In genomic region chr19:3718481-3719361, GRCm38 (mm10) we compare ENCODE assay signal across 7 mouse cellular contexts. TPM values are rescaled to one million over a fixed set of nuclear protein-coding genes. Genes with fewer than 3 reads are reported as not detected.
DNase-seq lines count a peak whose midpoint lies in the region; ATAC-seq lines count a peak whose summit lies in the region.

No protein-coding gene starts in this region.

- H3K9ac ChIP-seq in intestine, embryonic 16.5 days (ENCODE audit: low read depth, low read length): peak overlapping the region; percentile 68

- H3K9me3 ChIP-seq in embryonic facial prominence, embryonic 10.5 days: 0 out of 2 replicates have a peak, but pooled peaks cover 5% of the 10 kb centered on the region
- no peaks in the 10 kb centered on the region for H3K9me3 ChIP-seq in intestine, embryonic 16.5 days (ENCODE audit: control insufficient read depth, low read length)
- H3K9me3 ChIP-seq in midbrain, embryonic 10.5 days (replicated peaks): peaks cover 2% of the 10 kb centered on the region; the same call in 1 of the 2 replicates

- H3K4me2 ChIP-seq in intestine, embryonic 16.5 days (ENCODE audit: low read depth, low read length): peak overlapping the region; percentile 89

- peak overlapping the region; percentile 57 for H3K4me3 ChIP-seq in embryonic facial prominence, embryonic 10.5 days
- peak overlapping the region; percentile 51 for H3K4me3 ChIP-seq in intestine, embryonic 16.5 days (ENCODE audit: low read length)
- peak overlapping the region; percentile 53 for H3K4me3 ChIP-seq in midbrain, embryonic 10.5 days

- 38% methylated on average over 19 of the region's 19 CpGs for WGBS in embryonic facial prominence, embryonic 10.5 days
- 40% methylated on average over 19 of the region's 19 CpGs for WGBS in intestine, embryonic 16.5 days
- WGBS in midbrain, embryonic 10.5 days: 41% methylated on average over 19 of the region's 19 CpGs

- H3K27ac ChIP-seq in embryonic facial prominence, embryonic 10.5 days (replicated peaks): peak overlapping the region; percentile 74
- H3K27ac ChIP-seq in intestine, embryonic 16.5 days (ENCODE audit: low read length): peak overlapping the region; percentile 33; the same call in 1 of the 2 replicates
- H3K27ac ChIP-seq in midbrain, embryonic 10.5 days (replicated peaks): peak overlapping the region; percentile 58; the same call in 1 of the 2 replicates

- H3K4me1 ChIP-seq in embryonic facial prominence, embryonic 10.5 days: peaks cover 18% of the 10 kb centered on the region
- 0 out of 2 replicates have a peak, but pooled peaks cover 3% of the 10 kb centered on the region for H3K4me1 ChIP-seq in intestine, embryonic 16.5 days (ENCODE audit: control insufficient read depth, insufficient read depth, low read length)
- H3K4me1 ChIP-seq in midbrain, embryonic 10.5 days: peaks cover 16% of the 10 kb centered on the region

- H3K27me3 ChIP-seq in embryonic facial prominence, embryonic 10.5 days (replicated peaks; ENCODE audit: low read depth, poor library complexity, severe bottlenecking): no peaks in the 10 kb centered on the region
- H3K27me3 ChIP-seq in intestine, embryonic 16.5 days (replicated peaks; ENCODE audit: control insufficient read depth, insufficient read depth, low read length): no peaks in the 10 kb centered on the region
- no peaks in the 10 kb centered on the region for H3K27me3 ChIP-seq in midbrain, embryonic 10.5 days (ENCODE audit: low read depth, poor library complexity, severe bottlenecking)

- ATAC-seq in granulocyte monocyte progenitor cell, adult 5-6 weeks (replicated peaks; ENCODE audit: poor library complexity, severe bottlenecking): peak; percentile 60
- ATAC-seq in intestine, embryonic 16.5 days: peak; percentile 83

- peaks cover 52% of the 10 kb centered on the region for H3K36me3 ChIP-seq in embryonic facial prominence, embryonic 10.5 days (replicated peaks)
- peaks cover 7% of the 10 kb centered on the region; the same call in 1 of the 2 replicates for H3K36me3 ChIP-seq in intestine, embryonic 16.5 days (ENCODE audit: control insufficient read depth, insufficient read depth, low read length)
- peaks cover 51% of the 10 kb centered on the region for H3K36me3 ChIP-seq in midbrain, embryonic 10.5 days

- intact Hi-C loops in left cerebral cortex, postnatal 4 days (cut with DNase I): no loop called here

- peak; percentile 86 for DNase-seq in adrenal gland, postnatal 14 days
- peak; percentile 77 for DNase-seq in embryonic facial prominence, embryonic 10.5 days (ENCODE audit: low spot score)
- peak; percentile 73 for DNase-seq in left cerebral cortex, postnatal 4 days
- peak; percentile 63 for DNase-seq in midbrain, embryonic 10.5 days (ENCODE audit: low spot score)
- DNase-seq in right cerebral cortex, postnatal 4 days: peak; percentile 66

RNA-seq across cellular contexts. Expression of gene 1810055G02Rik, which starts 10.6 kb away (rescaled TPM):
- total RNA-seq in adrenal gland, postnatal 14 days (2021): 29.2 and 33.7 TPM in 2 replicates
- 46.4 and 46.5 TPM in 2 replicates for polyA plus RNA-seq in embryonic facial prominence, embryonic 10.5 days (2016; fragmentation: Nextera tagmentation; extraction: Ambion mirVana)
- 10.0 and 13.4 TPM in 2 replicates for total RNA-seq in granulocyte monocyte progenitor cell, adult 5-6 weeks (2014; fragmentation: Nextera tagmentation)
- total RNA-seq in granulocyte monocyte progenitor cell, adult 5-6 weeks (2017): 4.5 and 9.0 TPM in 2 replicates
- 53.8 and 65.6 TPM in 2 replicates for polyA plus RNA-seq in intestine, embryonic 16.5 days (2015; fragmentation: Nextera tagmentation; extraction: Ambion mirVana)
- total RNA-seq in left cerebral cortex, postnatal 4 days (2021): 10 to 100 TPM; 38.8 to 40.6 TPM
- polyA plus RNA-seq in midbrain, embryonic 10.5 days (2016; fragmentation: Nextera tagmentation; extraction: Ambion mirVana): 47.1 and 48.6 TPM in 2 replicates

RNA-seq across cellular contexts. Expression of gene Lrp5, which starts 32.4 kb away (rescaled TPM):
- 96.5 and 97.9 TPM in 2 replicates for total RNA-seq in adrenal gland, postnatal 14 days (2021)
- 5.5 and 5.6 TPM in 2 replicates for polyA plus RNA-seq in embryonic facial prominence, embryonic 10.5 days (2016; fragmentation: Nextera tagmentation; extraction: Ambion mirVana)
- 28.0 and 36.6 TPM in 2 replicates for total RNA-seq in granulocyte monocyte progenitor cell, adult 5-6 weeks (2014; fragmentation: Nextera tagmentation)
- total RNA-seq in granulocyte monocyte progenitor cell, adult 5-6 weeks (2017): 12.5 and 15.1 TPM in 2 replicates
- 4.2 and 4.4 TPM in 2 replicates for polyA plus RNA-seq in intestine, embryonic 16.5 days (2015; fragmentation: Nextera tagmentation; extraction: Ambion mirVana)
- 10 to 100 TPM; 11.9 to 13.2 TPM for total RNA-seq in left cerebral cortex, postnatal 4 days (2021)
- polyA plus RNA-seq in midbrain, embryonic 10.5 days (2016; fragmentation: Nextera tagmentation; extraction: Ambion mirVana): 2.3 and 2.5 TPM in 2 replicates

RNA-seq across cellular contexts. Expression of gene Kmt5b, which starts 48.5 kb away (rescaled TPM):
- total RNA-seq in adrenal gland, postnatal 14 days (2021): 63.2 and 63.9 TPM in 2 replicates
- polyA plus RNA-seq in embryonic facial prominence, embryonic 10.5 days (2016; fragmentation: Nextera tagmentation; extraction: Ambion mirVana): 29.4 and 31.2 TPM in 2 replicates
- 28.2 and 38.5 TPM in 2 replicates for total RNA-seq in granulocyte monocyte progenitor cell, adult 5-6 weeks (2014; fragmentation: Nextera tagmentation)
- 37.0 and 41.4 TPM in 2 replicates for total RNA-seq in granulocyte monocyte progenitor cell, adult 5-6 weeks (2017)
- polyA plus RNA-seq in intestine, embryonic 16.5 days (2015; fragmentation: Nextera tagmentation; extraction: Ambion mirVana): 16.5 and 17.7 TPM in 2 replicates
- 10 to 100 TPM; 89.1 to 90.7 TPM for total RNA-seq in left cerebral cortex, postnatal 4 days (2021)
- 29.7 and 38.3 TPM in 2 replicates for polyA plus RNA-seq in midbrain, embryonic 10.5 days (2016; fragmentation: Nextera tagmentation; extraction: Ambion mirVana)

Comparison
In these comparisons a context has a peak if more than half of its experiments do, and no peak if none do; other contexts are left out.
1. Peak in every context shown above with its lines: DNase-seq, ATAC-seq, H3K4me3 ChIP-seq and H3K27ac ChIP-seq.